Mouse (Mus musculus): ENCODE data around the gene Zfp652. TPM values are rescaled to one million over a fixed set of nuclear protein-coding genes. Genes with fewer than 3 reads are reported as not detected.

The Zfp652 gene
- polyA plus RNA-seq, 1 experiment from 2014 or later: 24.5 TPM

GRCm38 (mm10) chr11:95771665-95772064 lies 59.2 kb downstream of the Zfp652 start:
- no peak overlapping the region for H3K4me3 ChIP-seq

GRCm38 (mm10) chr11:95773264-95773663 lies 60.8 kb downstream of the Zfp652 start:
- no peak overlapping the region for H3K9ac ChIP-seq
- WGBS: 86% methylated on average over 3 of the region's 3 CpGs

More at GRCm38 (mm10) chr11:95771665-95772064, 59.2 kb downstream of the Zfp652 start:
- Histone ChIP-seq H3K36me3 (peaks cover 29% of the 10 kb centered on the region), H3K27me3 (no peaks in the 10 kb centered on the region), H3K4me2 (replicated peaks) (no peak overlapping the region), H3K9me3 (no peaks in the 10 kb centered on the region), H3K4me1 (0 out of 2 replicates have a peak, but pooled peaks cover 5% of the 10 kb centered on the region), H3K27ac (no peak overlapping the region), H3K9ac (no peak overlapping the region)
- WGBS: 85% methylated on average over 8 of the region's 8 CpGs
- ATAC-seq (ENCODE audit: insufficient number of reproducible peaks, insufficient read depth, low FRiP score, low TSS enrichment): no peak

GRCm38 (mm10) chr11:95777323-95778297 lies 65.1 kb downstream of the Zfp652 start:
- no peaks in the 10 kb centered on the region for H3K9me3 ChIP-seq
- H3K27ac ChIP-seq: 0 out of 2 replicates have a peak overlapping the region, but pooled peaks have one; percentile 30
- WGBS: 77% methylated on average over 17 of the region's 17 CpGs
- no peak overlapping the region for H3K4me2 ChIP-seq (replicated peaks)
- no peak for ATAC-seq (ENCODE audit: insufficient number of reproducible peaks, insufficient read depth, low FRiP score, low TSS enrichment)
- H3K9ac ChIP-seq: no peak overlapping the region
- H3K4me3 ChIP-seq: no peak overlapping the region
- peaks cover 8% of the 10 kb centered on the region for H3K36me3 ChIP-seq
- no peaks in the 10 kb centered on the region for H3K27me3 ChIP-seq
- H3K4me1 ChIP-seq: no peaks in the 10 kb centered on the region

More at GRCm38 (mm10) chr11:95773264-95773663, 60.8 kb downstream of the Zfp652 start:
- no peak overlapping the region for H3K4me2 ChIP-seq (replicated peaks)
- ATAC-seq (ENCODE audit: insufficient number of reproducible peaks, insufficient read depth, low FRiP score, low TSS enrichment): no peak
- 0 out of 2 replicates have a peak, but pooled peaks cover 5% of the 10 kb centered on the region for H3K4me1 ChIP-seq
- no peak overlapping the region for H3K4me3 ChIP-seq
- no peaks in the 10 kb centered on the region for H3K9me3 ChIP-seq
- peaks cover 24% of the 10 kb centered on the region for H3K36me3 ChIP-seq
- no peaks in the 10 kb centered on the region for H3K27me3 ChIP-seq
- H3K27ac ChIP-seq: no peak overlapping the region

GRCm38 (mm10) chr11:95778831-95779251 lies 66.4 kb downstream of the Zfp652 start:
- Histone ChIP-seq H3K4me2 (replicated peaks) (no peak overlapping the region), H3K27me3 (no peaks in the 10 kb centered on the region), H3K27ac (no peak overlapping the region), H3K4me1 (no peaks in the 10 kb centered on the region), H3K9me3 (no peaks in the 10 kb centered on the region), H3K36me3 (peaks cover 8% of the 10 kb centered on the region; the same call in 1 of the 2 replicates), H3K9ac (no peak overlapping the region), H3K4me3 (no peak overlapping the region)
- 74% methylated on average over 4 of the region's 4 CpGs for WGBS
- ATAC-seq (ENCODE audit: insufficient number of reproducible peaks, insufficient read depth, low FRiP score, low TSS enrichment): no peak

- Histone ChIP-seq H3K27me3 (no peaks in the 10 kb centered on the region), H3K36me3 (peaks cover 8% of the 10 kb centered on the region; the same call in 1 of the 2 replicates), H3K9me3 (no peaks in the 10 kb centered on the region), H3K27ac (no peak overlapping the region), H3K4me2 (replicated peaks) (no peak overlapping the region), H3K9ac (no peak overlapping the region), H3K4me3 (no peak overlapping the region), H3K4me1 (no peaks in the 10 kb centered on the region)
- 87% methylated on average over 4 of the region's 4 CpGs for WGBS
- no peak for ATAC-seq (ENCODE audit: insufficient number of reproducible peaks, insufficient read depth, low FRiP score, low TSS enrichment)
Observed at GRCm38 (mm10) chr11:95779366-95779765, 66.9 kb downstream of the Zfp652 start.

GRCm38 (mm10) chr11:95780480-95780879 lies 68.0 kb downstream of the Zfp652 start:
- H3K9ac ChIP-seq: no peak overlapping the region
- no peak overlapping the region for H3K27ac ChIP-seq
- no peak overlapping the region for H3K4me3 ChIP-seq
- ATAC-seq (ENCODE audit: insufficient number of reproducible peaks, insufficient read depth, low FRiP score, low TSS enrichment): no peak
- H3K27me3 ChIP-seq: no peaks in the 10 kb centered on the region
- H3K4me2 ChIP-seq (replicated peaks): no peak overlapping the region
- WGBS: 88% methylated on average over 8 of the region's 8 CpGs
- peaks cover 6% of the 10 kb centered on the region; the same call in 1 of the 2 replicates for H3K36me3 ChIP-seq
- no peaks in the 10 kb centered on the region for H3K9me3 ChIP-seq
- H3K4me1 ChIP-seq: no peaks in the 10 kb centered on the region

GRCm38 (mm10) chr11:95781557-95781956 lies 69.1 kb downstream of the Zfp652 start:
- Histone ChIP-seq H3K27ac (no peak overlapping the region), H3K36me3 (no peaks in the 10 kb centered on the region), H3K4me3 (no peak overlapping the region), H3K9me3 (no peaks in the 10 kb centered on the region), H3K4me1 (no peaks in the 10 kb centered on the region), H3K9ac (no peak overlapping the region), H3K4me2 (replicated peaks) (no peak overlapping the region), H3K27me3 (no peaks in the 10 kb centered on the region)
- ATAC-seq (ENCODE audit: insufficient number of reproducible peaks, insufficient read depth, low FRiP score, low TSS enrichment): no peak
- 80% methylated on average over 11 of the region's 11 CpGs for WGBS

- Histone ChIP-seq H3K9ac (no peak overlapping the region), H3K4me3 (no peak overlapping the region), H3K36me3 (no peaks in the 10 kb centered on the region), H3K9me3 (no peaks in the 10 kb centered on the region), H3K27me3 (no peaks in the 10 kb centered on the region), H3K4me2 (replicated peaks) (no peak overlapping the region), H3K4me1 (no peaks in the 10 kb centered on the region), H3K27ac (no peak overlapping the region)
- ATAC-seq (ENCODE audit: insufficient number of reproducible peaks, insufficient read depth, low FRiP score, low TSS enrichment): no peak
- 80% methylated on average over 4 of the region's 4 CpGs for WGBS
Observed at GRCm38 (mm10) chr11:95783457-95783856, 71.0 kb downstream of the Zfp652 start.

GRCm38 (mm10) chr11:95783958-95784357 lies 71.5 kb downstream of the Zfp652 start:
- no peak overlapping the region for H3K4me3 ChIP-seq
- no peak overlapping the region for H3K27ac ChIP-seq
- no peak overlapping the region for H3K9ac ChIP-seq
- no peaks in the 10 kb centered on the region for H3K9me3 ChIP-seq
- H3K36me3 ChIP-seq: no peaks in the 10 kb centered on the region
- WGBS: 83% methylated on average over 9 of the region's 9 CpGs
- H3K4me2 ChIP-seq (replicated peaks): no peak overlapping the region
- no peaks in the 10 kb centered on the region for H3K27me3 ChIP-seq
- no peak for ATAC-seq (ENCODE audit: insufficient number of reproducible peaks, insufficient read depth, low FRiP score, low TSS enrichment)
- no peaks in the 10 kb centered on the region for H3K4me1 ChIP-seq

GRCm38 (mm10) chr11:95785675-95786074 lies 73.2 kb downstream of the Zfp652 start:
- Histone ChIP-seq H3K4me3 (no peak overlapping the region), H3K9ac (no peak overlapping the region), H3K27ac (no peak overlapping the region), H3K4me2 (replicated peaks) (no peak overlapping the region), H3K27me3 (no peaks in the 10 kb centered on the region), H3K36me3 (no peaks in the 10 kb centered on the region), H3K4me1 (no peaks in the 10 kb centered on the region), H3K9me3 (no peaks in the 10 kb centered on the region)
- 89% methylated on average over 4 of the region's 4 CpGs for WGBS
- no peak for ATAC-seq (ENCODE audit: insufficient number of reproducible peaks, insufficient read depth, low FRiP score, low TSS enrichment)

GRCm38 (mm10) chr11:95786511-95786910 lies 74.0 kb downstream of the Zfp652 start:
- Histone ChIP-seq H3K9me3 (no peaks in the 10 kb centered on the region), H3K36me3 (no peaks in the 10 kb centered on the region), H3K4me1 (no peaks in the 10 kb centered on the region), H3K4me2 (replicated peaks) (no peak overlapping the region), H3K4me3 (no peak overlapping the region), H3K27me3 (no peaks in the 10 kb centered on the region), H3K27ac (no peak overlapping the region), H3K9ac (no peak overlapping the region)
- no peak for ATAC-seq (ENCODE audit: insufficient number of reproducible peaks, insufficient read depth, low FRiP score, low TSS enrichment)
- WGBS: 87% methylated on average over 6 of the region's 6 CpGs

- no peaks in the 10 kb centered on the region for H3K4me1 ChIP-seq
- no peak overlapping the region for H3K27ac ChIP-seq
- no peak overlapping the region for H3K4me2 ChIP-seq (replicated peaks)
- H3K9ac ChIP-seq: no peak overlapping the region
- WGBS: 83% methylated on average over 8 of the region's 8 CpGs
- no peaks in the 10 kb centered on the region for H3K9me3 ChIP-seq
- H3K27me3 ChIP-seq: 0 out of 2 replicates have a peak, but pooled peaks cover 5% of the 10 kb centered on the region
- ATAC-seq (ENCODE audit: insufficient number of reproducible peaks, insufficient read depth, low FRiP score, low TSS enrichment): no peak
- H3K4me3 ChIP-seq: no peak overlapping the region
- no peaks in the 10 kb centered on the region for H3K36me3 ChIP-seq
Observed at GRCm38 (mm10) chr11:95789451-95789891, 77.0 kb downstream of the Zfp652 start.
